Mouse (Mus musculus) stomach, postnatal 0 days (tissue): ENCODE data around the gene Oxld1.

Experiments
- CTCF ChIP-seq: IDR thresholded peaks from 2 replicates; pipeline ENCODE4 v1.5.1; 2016; ENCODE audit warnings: antibody characterized with exemption, low read depth, mild to moderate bottlenecking, moderate library complexity
- EP300 ChIP-seq: optimal IDR thresholded peaks from 2 replicates; pipeline ENCODE3; 2016; ENCODE audit warnings: antibody characterized with exemption

GRCm38 (mm10) chr11:120489054-120489761, 31.3 kb upstream of the Oxld1 start:
- TF ChIP-seq EP300 (no peak), CTCF (peak; percentile 97)
